Mouse (Mus musculus): ENCODE results near the gene Usmg5. TPM values are rescaled to one million over a fixed set of nuclear protein-coding genes. Genes with fewer than 3 reads are reported as not detected.
"Not testable (repeated sequence)": the region's sequence is repeated elsewhere in the genome, so short reads cannot be mapped to it uniquely, and the experiment has no call there.

The Usmg5 gene
- polyA plus RNA-seq (2015; fragmentation: Nextera tagmentation; extraction: Ambion mirVana), result 1,240 and 1,355 TPM in 2 replicates

- Histone ChIP-seq H3K36me3 (replicated peaks) (peaks cover 18% of the 10 kb centered on the region), H3K4me1 (peaks cover 32% of the 10 kb centered on the region), H3K4me2 (peak within 1 kb of the TSS; percentile 84), H3K27ac (peak within 1 kb of the TSS; percentile 82), H3K9me3 (no peaks in the 10 kb centered on the region), H3K9ac (peak within 1 kb of the TSS; percentile 95), H3K4me3 (peak within 1 kb of the TSS; percentile 85), H3K27me3 (replicated peaks) (no peaks in the 10 kb centered on the region)
- ATAC-seq (replicated peaks), result peak; percentile 100
- WGBS, result under 1% methylated on average over 56 of the region's 56 CpGs
Measured at GRCm38 (mm10) chr19:47090550-47091156, at the start of gene Usmg5, which contains the start of gene Pdcd11. Usmg5 (minus strand) TSS chr19:47090647. Pdcd11 (plus strand) TSS chr19:47090768.

GRCm38 (mm10) chr19:47139611-47140010 lies 49.2 kb upstream of the Usmg5 start:
- H3K27ac ChIP-seq; H3K36me3 ChIP-seq (replicated peaks); ATAC-seq (replicated peaks); H3K27me3 ChIP-seq (replicated peaks); H3K9ac ChIP-seq; H3K9me3 ChIP-seq; H3K4me3 ChIP-seq; H3K4me2 ChIP-seq: not testable (repeated sequence)
- WGBS, result 46% methylated on average over 7 of the region's 7 CpGs
- peaks cover 12% of the 10 kb centered on the region for H3K4me1 ChIP-seq

GRCm38 (mm10) chr19:47137771-47138421 lies 47.4 kb upstream of the Usmg5 start, which contains the start of gene Calhm2:
Calhm2 (minus strand) TSS chr19:47138294.
- H3K4me1 ChIP-seq, result peaks cover 12% of the 10 kb centered on the region
- WGBS, result 13% methylated on average over 28 of the region's 28 CpGs
- no peaks in the 10 kb centered on the region for H3K9me3 ChIP-seq
- no peak within 1 kb of the TSS for H3K27ac ChIP-seq
- no peak for ATAC-seq (replicated peaks)
- peak within 1 kb of the TSS; percentile 44 for H3K4me2 ChIP-seq
- no peaks in the 10 kb centered on the region for H3K36me3 ChIP-seq (replicated peaks)
- peak within 1 kb of the TSS; percentile 28 for H3K4me3 ChIP-seq
- no peaks in the 10 kb centered on the region for H3K27me3 ChIP-seq (replicated peaks)
- H3K9ac ChIP-seq, result peak within 1 kb of the TSS; percentile 40

GRCm38 (mm10) chr19:47137051-47137581 lies 46.7 kb upstream of the Usmg5 start:
- H3K9ac ChIP-seq, result no peak overlapping the region
- 43% methylated on average over 6 of the region's 6 CpGs for WGBS

DNA sequence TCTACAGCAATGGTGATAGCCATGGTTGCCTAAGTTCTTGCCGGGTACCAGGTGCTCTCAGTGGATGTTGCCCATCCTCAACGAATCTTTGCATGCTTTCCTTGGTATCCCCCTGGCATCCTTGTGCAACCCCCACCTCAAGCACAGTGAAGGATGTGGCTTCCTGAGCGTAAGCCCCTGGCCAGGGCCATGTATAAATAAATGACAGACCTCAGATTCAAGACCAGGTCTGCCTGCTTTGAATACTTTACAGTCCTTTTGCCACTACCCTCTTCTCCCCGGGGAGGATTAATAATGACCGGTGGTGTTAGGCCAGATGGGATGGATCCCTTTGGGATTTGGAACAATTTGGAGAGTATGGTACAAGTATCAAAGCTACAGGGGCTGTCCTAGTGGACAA lies 45.7 kb upstream of the Usmg5 start:
- ATAC-seq (replicated peaks), result no peak
- Histone ChIP-seq H3K9ac (no peak overlapping the region), H3K27me3 (replicated peaks) (no peaks in the 10 kb centered on the region), H3K4me1 (peaks cover 12% of the 10 kb centered on the region), H3K9me3 (no peaks in the 10 kb centered on the region), H3K27ac (no peak overlapping the region), H3K4me3 (no peak overlapping the region), H3K4me2 (no peak overlapping the region), H3K36me3 (replicated peaks) (peaks cover 8% of the 10 kb centered on the region)
- 87% methylated on average over 5 of the region's 5 CpGs for WGBS

More at GRCm38 (mm10) chr19:47137051-47137581, 46.7 kb upstream of the Usmg5 start:
- peaks cover 12% of the 10 kb centered on the region for H3K4me1 ChIP-seq
- no peaks in the 10 kb centered on the region for H3K27me3 ChIP-seq (replicated peaks)
- H3K9me3 ChIP-seq, result no peaks in the 10 kb centered on the region
- no peak for ATAC-seq (replicated peaks)
- H3K4me2 ChIP-seq, result peak overlapping the region; percentile 44
- no peaks in the 10 kb centered on the region for H3K36me3 ChIP-seq (replicated peaks)
- no peak overlapping the region for H3K27ac ChIP-seq
- no peak overlapping the region for H3K4me3 ChIP-seq

DNA sequence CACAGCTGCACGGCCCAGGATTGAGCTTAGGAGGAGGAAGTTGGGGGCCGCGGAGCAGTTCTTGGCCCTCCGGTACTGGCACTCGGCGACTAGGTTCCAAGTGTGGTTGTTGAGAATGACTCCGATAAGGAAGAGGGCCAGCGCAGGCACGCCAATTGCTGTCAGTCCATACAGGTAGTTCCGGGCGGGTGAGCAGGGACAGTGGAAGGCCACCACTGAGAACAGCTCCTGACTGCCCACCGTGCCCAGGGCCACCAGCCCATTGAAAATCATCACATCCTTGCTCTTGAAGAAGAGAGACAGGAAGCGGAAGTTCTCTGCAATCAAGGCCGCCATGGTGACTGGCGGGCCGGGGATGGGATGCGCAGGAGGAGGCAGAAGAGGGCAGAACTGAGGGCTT lies 45.1 kb upstream of the Usmg5 start:
- no peak overlapping the region for H3K4me2 ChIP-seq
- no peak overlapping the region for H3K9ac ChIP-seq
- 92% methylated on average over 17 of the region's 17 CpGs for WGBS
- H3K4me1 ChIP-seq, result peaks cover 12% of the 10 kb centered on the region
- H3K9me3 ChIP-seq, result no peaks in the 10 kb centered on the region
- H3K4me3 ChIP-seq, result no peak overlapping the region
- ATAC-seq (replicated peaks), result no peak
- H3K27me3 ChIP-seq (replicated peaks), result no peaks in the 10 kb centered on the region
- H3K36me3 ChIP-seq (replicated peaks), result peaks cover 13% of the 10 kb centered on the region
- H3K27ac ChIP-seq, result no peak overlapping the region

- peaks cover 10% of the 10 kb centered on the region for H3K4me1 ChIP-seq
- 91% methylated on average over 7 of the region's 7 CpGs for WGBS
- H3K4me2 ChIP-seq, result no peak overlapping the region
- no peak overlapping the region for H3K9ac ChIP-seq
- no peaks in the 10 kb centered on the region for H3K9me3 ChIP-seq
- no peak for ATAC-seq (replicated peaks)
- H3K27ac ChIP-seq, result no peak overlapping the region
- no peak overlapping the region for H3K4me3 ChIP-seq
- no peaks in the 10 kb centered on the region for H3K27me3 ChIP-seq (replicated peaks)
- peaks cover 37% of the 10 kb centered on the region for H3K36me3 ChIP-seq (replicated peaks)
Measured at GRCm38 (mm10) chr19:47133161-47133560, 42.7 kb upstream of the Usmg5 start.

GRCm38 (mm10) chr19:47130551-47131125 lies 40.2 kb upstream of the Usmg5 start:
- 92% methylated on average over 15 of the region's 15 CpGs for WGBS
- Histone ChIP-seq H3K9ac (no peak overlapping the region), H3K4me3 (no peak overlapping the region), H3K27me3 (replicated peaks) (no peaks in the 10 kb centered on the region), H3K4me1 (no peaks in the 10 kb centered on the region), H3K4me2 (no peak overlapping the region), H3K9me3 (no peaks in the 10 kb centered on the region), H3K36me3 (replicated peaks) (peaks cover 55% of the 10 kb centered on the region), H3K27ac (no peak overlapping the region)
- no peak for ATAC-seq (replicated peaks)

DNA sequence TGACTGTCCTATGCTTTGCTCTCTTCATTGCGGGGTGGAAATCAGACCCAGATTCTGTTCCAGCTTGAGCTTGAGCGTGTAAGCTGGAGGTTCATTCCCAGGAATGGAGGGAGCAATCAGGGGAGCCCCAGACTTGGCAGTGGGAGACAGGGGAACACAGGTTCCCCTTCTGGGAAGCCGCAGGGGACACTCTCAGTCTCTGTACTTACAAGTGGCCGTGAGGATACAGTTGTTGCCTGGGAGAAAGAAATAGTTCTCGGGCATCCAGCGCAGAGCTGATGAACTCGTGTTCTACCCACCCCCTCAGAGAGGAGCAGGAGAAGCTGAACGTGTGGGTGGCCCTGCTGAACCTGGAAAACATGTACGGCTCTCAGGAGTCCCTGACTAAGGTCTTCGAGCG lies 38.4 kb upstream of the Usmg5 start:
- Histone ChIP-seq H3K4me2 (no peak overlapping the region), H3K9me3 (no peaks in the 10 kb centered on the region), H3K36me3 (replicated peaks) (peaks cover 63% of the 10 kb centered on the region), H3K27me3 (replicated peaks) (no peaks in the 10 kb centered on the region), H3K9ac (no peak overlapping the region), H3K4me3 (no peak overlapping the region), H3K4me1 (no peaks in the 10 kb centered on the region), H3K27ac (no peak overlapping the region)
- WGBS, result 93% methylated on average over 11 of the region's 11 CpGs
- no peak for ATAC-seq (replicated peaks)

DNA sequence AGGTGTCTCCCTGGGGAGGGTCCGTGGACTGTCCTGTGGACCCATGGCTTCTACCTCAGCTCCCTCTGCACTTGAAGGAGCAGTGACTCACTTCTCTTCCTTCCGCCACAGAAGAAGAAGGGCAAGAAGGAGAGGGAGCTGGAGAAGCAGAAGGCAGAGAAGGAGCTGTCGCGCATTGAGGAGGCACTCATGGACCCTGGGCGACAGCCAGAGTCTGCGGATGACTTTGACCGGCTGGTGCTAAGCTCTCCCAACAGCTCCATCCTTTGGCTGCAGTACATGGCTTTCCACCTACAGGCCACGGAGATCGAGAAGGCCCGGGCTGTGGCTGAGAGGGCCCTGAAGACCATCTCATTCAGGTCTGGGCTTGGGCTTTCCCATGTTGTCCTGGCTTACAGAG lies 37.7 kb upstream of the Usmg5 start:
- WGBS, result 98% methylated on average over 10 of the region's 10 CpGs
- Histone ChIP-seq H3K4me2 (no peak overlapping the region), H3K4me1 (no peaks in the 10 kb centered on the region), H3K4me3 (no peak overlapping the region), H3K9me3 (no peaks in the 10 kb centered on the region), H3K27ac (no peak overlapping the region), H3K36me3 (replicated peaks) (peaks cover 63% of the 10 kb centered on the region), H3K27me3 (replicated peaks) (no peaks in the 10 kb centered on the region), H3K9ac (no peak overlapping the region)
- no peak for ATAC-seq (replicated peaks)

DNA sequence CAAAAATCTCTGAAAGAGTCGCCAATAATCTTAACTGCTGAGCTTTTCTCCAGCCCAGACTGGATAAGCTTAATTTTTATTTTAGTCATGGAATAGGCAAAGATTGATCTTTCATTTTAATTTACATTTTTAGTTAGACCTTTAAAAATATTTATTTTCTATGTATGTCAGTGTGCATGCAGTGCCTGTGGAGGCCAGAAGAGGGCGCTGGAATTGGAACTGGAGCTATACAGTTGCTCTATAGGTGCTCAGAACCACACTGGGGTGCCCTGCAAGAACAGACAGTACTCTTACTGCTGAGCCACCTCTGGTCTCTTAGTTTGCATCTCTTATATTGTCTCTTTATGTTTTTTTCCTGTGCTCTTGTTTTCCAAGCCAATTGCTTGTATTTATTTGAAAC lies 32.4 kb upstream of the Usmg5 start:
- no peak for ATAC-seq (replicated peaks)
- Histone ChIP-seq H3K9me3 (no peaks in the 10 kb centered on the region), H3K27ac (no peak overlapping the region), H3K27me3 (replicated peaks) (no peaks in the 10 kb centered on the region), H3K4me2 (no peak overlapping the region), H3K4me1 (no peaks in the 10 kb centered on the region), H3K9ac (no peak overlapping the region), H3K4me3 (no peak overlapping the region), H3K36me3 (replicated peaks) (peaks cover 30% of the 10 kb centered on the region; the same call in 1 of the 2 replicates)
- WGBS, result 26% methylated on average over 2 of the region's 2 CpGs

DNA sequence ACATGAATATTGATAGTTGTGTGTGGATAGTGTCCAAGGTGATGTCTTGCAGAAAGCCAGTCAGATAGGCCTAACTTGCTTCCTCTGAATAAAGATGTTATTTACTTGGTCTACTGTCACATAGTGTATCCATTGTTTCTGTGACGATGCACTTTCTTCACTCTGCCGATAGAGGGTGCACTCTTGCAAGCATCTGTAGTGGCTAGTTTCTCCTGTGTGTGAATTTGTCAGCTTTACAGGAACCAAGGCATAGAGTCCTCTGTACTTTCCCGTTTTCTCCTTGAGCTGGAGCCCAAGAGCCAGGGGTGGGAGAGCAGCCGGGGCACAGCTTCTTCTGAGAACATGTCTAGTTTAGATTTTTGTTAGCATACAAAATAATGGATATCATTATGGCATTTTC lies 30.6 kb upstream of the Usmg5 start:
- no peak overlapping the region for H3K4me2 ChIP-seq
- no peak overlapping the region for H3K9ac ChIP-seq
- no peak overlapping the region for H3K27ac ChIP-seq
- H3K27me3 ChIP-seq (replicated peaks), result no peaks in the 10 kb centered on the region
- ATAC-seq (replicated peaks), result no peak
- no peaks in the 10 kb centered on the region for H3K4me1 ChIP-seq
- peaks cover 34% of the 10 kb centered on the region for H3K36me3 ChIP-seq (replicated peaks)
- H3K9me3 ChIP-seq, result no peaks in the 10 kb centered on the region
- WGBS, result 42% methylated on average over 4 of the region's 4 CpGs
- no peak overlapping the region for H3K4me3 ChIP-seq

Data from midbrain, embryonic 15.5 days (tissue).